ENCODE assay signal across 15 mouse cellular contexts in genomic region chr8:106278367-106279042, GRCm38 (mm10).
"Had no signal": no experiment of that assay in that cellular context is flagged by ENCODE, and none has a peak within 500 bp of the region (broad histone marks: within the 10 kb centered on the region; RNA-seq: fewer than 3 reads in every experiment).

No protein-coding gene starts in this region.

- H3K27me3 ChIP-seq: kidney, embryonic 15.5 days; limb, embryonic 13.5 days; liver, embryonic 13.5 days; neural tube, embryonic 13.5 days had no signal

- H3K9ac ChIP-seq: kidney, embryonic 15.5 days; limb, embryonic 13.5 days; liver, embryonic 13.5 days; neural tube, embryonic 13.5 days had no signal

- H3K4me2 ChIP-seq: kidney, embryonic 15.5 days; limb, embryonic 13.5 days; liver, embryonic 13.5 days; midbrain, embryonic 11.5 days; neural tube, embryonic 13.5 days had no signal

- H3K27ac ChIP-seq: kidney, embryonic 15.5 days; limb, embryonic 13.5 days; liver, embryonic 13.5 days; neural tube, embryonic 13.5 days had no signal

- H3K36me3 ChIP-seq: kidney, embryonic 15.5 days; limb, embryonic 13.5 days; liver, embryonic 13.5 days had no signal

- H3K4me3 ChIP-seq: kidney, embryonic 15.5 days; limb, embryonic 13.5 days; liver, embryonic 13.5 days; neural tube, embryonic 13.5 days had no signal

- H3K4me1 ChIP-seq: kidney, embryonic 15.5 days; limb, embryonic 13.5 days; neural tube, embryonic 13.5 days had no signal

- ATAC-seq: midbrain, embryonic 16.5 days had no signal

- DNase-seq: kidney, adult 18-20 months; kidney, postnatal 14 days; left cerebral cortex, postnatal 4 days; liver, embryonic 13.5 days; lung, adult 18-20 months; lung, postnatal 36 days; retina, postnatal 1 day; right cerebral cortex, postnatal 14 days; thymus, adult 2 months; thymus, postnatal 36 days had no signal

- H3K9me3 ChIP-seq: kidney, embryonic 15.5 days; limb, embryonic 13.5 days; liver, embryonic 13.5 days; neural tube, embryonic 13.5 days had no signal
